Mouse (Mus musculus): ENCODE data around the gene Gm9857. TPM values are rescaled to one million over a fixed set of nuclear protein-coding genes. Genes with fewer than 3 reads are reported as not detected.

The Gm9857 gene
- not detected in 2 replicates for polyA plus RNA-seq (2016; fragmentation: Nextera tagmentation; extraction: Ambion mirVana)

DNA sequence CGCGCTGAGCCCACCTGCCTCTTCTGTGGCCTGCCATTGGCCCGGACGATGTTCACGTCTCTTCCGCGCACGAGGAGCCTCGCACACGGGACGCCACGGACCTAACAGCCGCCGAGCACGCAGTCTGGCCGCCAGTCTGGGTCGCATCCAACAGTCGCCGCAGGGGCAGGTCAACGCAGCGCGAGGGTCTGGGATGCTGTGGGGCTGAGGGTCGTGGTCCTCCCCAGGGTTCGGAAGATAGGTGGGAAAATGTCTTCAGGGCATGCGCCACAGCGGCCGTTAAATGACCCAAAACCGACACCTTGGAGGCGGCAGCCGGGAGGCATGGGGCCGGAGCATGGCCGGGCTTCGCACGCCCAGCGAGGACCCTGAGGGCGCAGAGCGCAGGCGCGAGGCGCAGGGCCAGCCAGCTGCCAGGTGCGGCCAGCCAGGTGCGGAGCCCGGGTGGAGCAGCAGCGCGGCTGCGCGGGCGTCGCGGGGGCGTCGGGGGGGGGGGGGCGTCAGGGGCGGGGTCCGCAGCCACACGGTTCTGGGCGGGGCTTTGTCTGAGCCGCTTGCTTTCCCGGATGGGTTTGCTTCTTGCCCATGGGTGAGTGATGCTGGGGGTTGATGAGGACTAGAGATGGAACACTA lies at the start of gene Gm9857:
Gene Gm9857 (minus strand): TSS at position 445 of the 633 bp plus-strand sequence.
- Histone ChIP-seq H3K27me3 (replicated peaks) (no peaks in the 10 kb centered on the region), H3K4me3 (peak within 1 kb of the TSS; percentile 27), H3K4me1 (no peaks in the 10 kb centered on the region), H3K9ac (no peak within 1 kb of the TSS), H3K4me2 (replicated peaks) (peak within 1 kb of the TSS; percentile 58), H3K9me3 (no peaks in the 10 kb centered on the region), H3K36me3 (no peaks in the 10 kb centered on the region; the same call in 1 of the 2 replicates), H3K27ac (no peak within 1 kb of the TSS)
- 58% methylated on average over 52 of the region's 59 CpGs for WGBS
- peak; percentile 87 for ATAC-seq (ENCODE audit: low FRiP score, low read depth)

- Histone ChIP-seq H3K27ac (no peak overlapping the region), H3K9ac (no peak overlapping the region), H3K27me3 (replicated peaks) (no peaks in the 10 kb centered on the region), H3K4me1 (no peaks in the 10 kb centered on the region; the same call in 1 of the 2 replicates), H3K9me3 (no peaks in the 10 kb centered on the region), H3K4me2 (replicated peaks) (no peak overlapping the region), H3K4me3 (no peak overlapping the region), H3K36me3 (peaks cover 12% of the 10 kb centered on the region)
- 71% methylated on average over 12 of the region's 12 CpGs for WGBS
- ATAC-seq (ENCODE audit: low FRiP score, low read depth) = no peak
These were observed 46.9 kb upstream of the Gm9857 start for GRCm38 (mm10) chr3:108987009-108987659.

DNA sequence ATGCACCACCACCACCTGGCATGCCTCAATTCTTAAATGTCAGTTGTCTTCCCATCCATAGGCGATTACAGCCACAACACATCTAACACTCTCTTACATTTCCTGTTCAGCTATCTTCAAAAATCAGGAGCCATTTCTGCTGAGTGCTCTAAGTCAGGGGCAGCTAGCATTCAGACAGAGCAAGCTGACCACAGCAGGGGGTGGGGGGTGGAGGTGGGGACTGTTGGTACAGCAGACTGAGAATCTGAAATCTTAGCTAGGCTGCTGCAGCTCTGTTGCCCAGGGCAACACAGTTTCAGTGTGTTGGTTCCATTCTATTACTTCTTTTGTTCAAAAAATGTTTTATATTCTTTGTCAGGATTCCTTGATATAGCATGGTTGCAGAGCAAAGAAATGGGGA lies 46.3 kb upstream of the Gm9857 start:
- Histone ChIP-seq H3K36me3 (0 out of 2 replicates have a peak, but pooled peaks cover 6% of the 10 kb centered on the region), H3K4me3 (no peak overlapping the region), H3K4me1 (no peaks in the 10 kb centered on the region; the same call in 1 of the 2 replicates), H3K27ac (no peak overlapping the region), H3K9ac (no peak overlapping the region), H3K27me3 (replicated peaks) (no peaks in the 10 kb centered on the region), H3K4me2 (replicated peaks) (no peak overlapping the region), H3K9me3 (no peaks in the 10 kb centered on the region)
- WGBS = 79% methylated on average over 1 of the region's 1 CpGs
- 0 out of 2 replicates have a peak, but pooled peaks have one; percentile 63 for ATAC-seq (ENCODE audit: low FRiP score, low read depth)

- Histone ChIP-seq H3K4me2 (replicated peaks) (no peak overlapping the region), H3K4me1 (no peaks in the 10 kb centered on the region; the same call in 1 of the 2 replicates), H3K36me3 (peaks cover 21% of the 10 kb centered on the region), H3K9ac (no peak overlapping the region), H3K9me3 (no peaks in the 10 kb centered on the region), H3K4me3 (no peak overlapping the region), H3K27me3 (replicated peaks) (no peaks in the 10 kb centered on the region), H3K27ac (no peak overlapping the region)
- ATAC-seq (ENCODE audit: low FRiP score, low read depth) = no peak
- 86% methylated on average over 5 of the region's 5 CpGs for WGBS
These were observed 43.7 kb upstream of the Gm9857 start for GRCm38 (mm10) chr3:108983989-108984388.

DNA sequence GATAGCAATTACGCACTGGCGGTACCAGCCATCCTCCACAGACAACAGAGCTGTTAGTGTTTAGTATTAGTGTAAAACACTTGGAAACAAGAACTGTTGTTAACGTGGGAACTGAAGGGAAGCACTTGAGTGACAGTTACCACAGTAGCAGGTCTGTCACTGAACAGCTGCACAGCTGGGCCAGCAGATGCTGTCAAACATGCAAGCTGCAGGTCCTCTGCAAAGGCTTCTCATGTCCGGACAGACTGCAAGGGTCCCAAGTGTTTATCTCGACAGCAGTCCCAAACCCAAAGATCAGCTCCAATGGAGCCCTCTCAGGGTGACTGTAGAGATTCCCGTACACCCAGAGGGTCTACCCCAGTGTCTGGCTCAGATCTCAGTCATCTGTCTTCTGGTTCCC lies 41.7 kb upstream of the Gm9857 start:
- H3K27me3 ChIP-seq (replicated peaks) = no peaks in the 10 kb centered on the region
- H3K4me1 ChIP-seq = no peaks in the 10 kb centered on the region; the same call in 1 of the 2 replicates
- H3K27ac ChIP-seq = no peak overlapping the region
- H3K9me3 ChIP-seq = no peaks in the 10 kb centered on the region
- H3K4me3 ChIP-seq = no peak overlapping the region
- 86% methylated on average over 6 of the region's 6 CpGs for WGBS
- peaks cover 35% of the 10 kb centered on the region for H3K36me3 ChIP-seq
- no peak overlapping the region for H3K9ac ChIP-seq
- ATAC-seq (ENCODE audit: low FRiP score, low read depth) = no peak
- H3K4me2 ChIP-seq (replicated peaks) = no peak overlapping the region

GRCm38 (mm10) chr3:108977340-108978030 lies 37.2 kb upstream of the Gm9857 start:
- WGBS = 95% methylated on average over 13 of the region's 13 CpGs
- H3K9ac ChIP-seq = no peak overlapping the region
- no peaks in the 10 kb centered on the region for H3K4me1 ChIP-seq
- no peak overlapping the region for H3K27ac ChIP-seq
- no peak overlapping the region for H3K4me3 ChIP-seq
- H3K9me3 ChIP-seq = no peaks in the 10 kb centered on the region
- no peak for ATAC-seq (ENCODE audit: low FRiP score, low read depth)
- no peaks in the 10 kb centered on the region for H3K27me3 ChIP-seq (replicated peaks)
- peaks cover 38% of the 10 kb centered on the region for H3K36me3 ChIP-seq
- H3K4me2 ChIP-seq (replicated peaks) = no peak overlapping the region

DNA sequence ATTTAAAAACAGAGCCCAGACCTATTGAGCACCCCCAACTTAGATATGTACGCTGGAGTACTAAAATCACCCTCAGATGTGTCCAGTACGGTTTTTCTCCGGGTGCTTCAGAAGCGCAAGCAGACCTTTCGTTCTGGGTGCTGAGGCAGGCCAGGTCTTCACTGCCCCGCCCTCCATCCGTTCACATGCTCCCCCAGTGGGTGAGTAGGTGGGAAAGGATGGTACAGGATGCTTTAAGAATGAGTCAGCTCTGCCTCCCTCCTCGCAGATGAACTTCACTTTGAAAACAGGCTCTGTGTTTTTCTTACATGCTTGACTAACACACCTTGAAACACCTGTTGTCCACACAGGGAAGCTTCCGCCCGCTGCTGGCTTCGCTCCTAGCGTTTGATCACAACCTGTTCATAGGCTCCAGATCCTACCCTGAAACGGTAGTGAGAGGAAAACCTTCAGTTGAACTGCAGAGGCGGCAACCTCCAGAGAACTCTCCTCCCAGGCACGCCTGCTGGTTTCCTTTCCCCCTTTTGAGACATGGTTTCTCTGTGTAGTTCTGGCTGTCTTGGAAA lies 34.8 kb upstream of the Gm9857 start:
- Histone ChIP-seq H3K27ac (no peak overlapping the region), H3K4me2 (replicated peaks) (no peak overlapping the region), H3K36me3 (peaks cover 33% of the 10 kb centered on the region), H3K27me3 (replicated peaks) (no peaks in the 10 kb centered on the region), H3K9ac (no peak overlapping the region), H3K4me3 (no peak overlapping the region), H3K4me1 (no peaks in the 10 kb centered on the region), H3K9me3 (no peaks in the 10 kb centered on the region)
- ATAC-seq (ENCODE audit: low FRiP score, low read depth) = no peak
- 92% methylated on average over 15 of the region's 15 CpGs for WGBS

DNA sequence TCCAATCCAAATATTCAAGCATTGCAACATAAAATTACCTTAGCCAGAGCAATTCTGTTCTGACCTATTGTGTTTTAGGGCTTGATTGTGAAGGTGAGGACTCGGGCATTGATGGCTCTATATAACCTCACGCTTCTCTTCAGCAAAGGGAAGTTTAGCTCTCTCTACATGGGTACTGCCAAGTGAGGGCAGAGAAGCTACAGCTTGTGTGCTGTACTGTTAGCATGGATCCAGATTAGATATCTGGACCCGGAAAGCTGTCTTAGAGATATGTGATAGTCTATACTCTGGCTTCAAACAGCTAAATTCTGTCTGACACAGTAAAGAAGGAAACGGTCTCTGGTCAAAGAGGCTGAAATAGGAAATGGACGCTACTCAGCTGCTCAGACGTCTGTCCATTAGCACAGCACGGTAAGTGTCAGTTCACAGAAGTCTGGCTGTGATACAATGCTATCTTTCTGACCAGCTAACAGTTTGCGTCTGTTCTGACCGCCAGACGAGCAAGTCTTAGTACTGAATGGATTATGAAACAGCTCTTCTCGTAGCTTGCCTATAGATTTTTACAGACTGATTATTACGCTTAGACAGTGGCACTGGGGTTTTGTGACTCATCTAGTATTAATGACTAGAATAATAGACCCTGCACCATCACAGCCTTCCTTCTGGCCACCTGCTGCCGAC lies 33.9 kb upstream of the Gm9857 start:
- H3K4me3 ChIP-seq = no peak overlapping the region
- H3K4me1 ChIP-seq = no peaks in the 10 kb centered on the region
- WGBS = 81% methylated on average over 13 of the region's 13 CpGs
- peaks cover 24% of the 10 kb centered on the region for H3K36me3 ChIP-seq
- no peak overlapping the region for H3K4me2 ChIP-seq (replicated peaks)
- no peak overlapping the region for H3K9ac ChIP-seq
- no peaks in the 10 kb centered on the region for H3K27me3 ChIP-seq (replicated peaks)
- ATAC-seq (ENCODE audit: low FRiP score, low read depth) = no peak
- no peaks in the 10 kb centered on the region for H3K9me3 ChIP-seq
- H3K27ac ChIP-seq = no peak overlapping the region

GRCm38 (mm10) chr3:108966051-108966450 lies 25.8 kb upstream of the Gm9857 start:
- H3K4me2 ChIP-seq (replicated peaks) = no peak overlapping the region
- ATAC-seq (ENCODE audit: low FRiP score, low read depth) = no peak
- H3K4me1 ChIP-seq = peaks cover 9% of the 10 kb centered on the region; the same call in 1 of the 2 replicates
- H3K4me3 ChIP-seq = no peak overlapping the region
- no peak overlapping the region for H3K27ac ChIP-seq
- H3K9me3 ChIP-seq = no peaks in the 10 kb centered on the region
- H3K9ac ChIP-seq = no peak overlapping the region
- 96% methylated on average over 3 of the region's 3 CpGs for WGBS
- H3K27me3 ChIP-seq (replicated peaks) = no peaks in the 10 kb centered on the region
- peaks cover 2% of the 10 kb centered on the region; the same call in 1 of the 2 replicates for H3K36me3 ChIP-seq

DNA sequence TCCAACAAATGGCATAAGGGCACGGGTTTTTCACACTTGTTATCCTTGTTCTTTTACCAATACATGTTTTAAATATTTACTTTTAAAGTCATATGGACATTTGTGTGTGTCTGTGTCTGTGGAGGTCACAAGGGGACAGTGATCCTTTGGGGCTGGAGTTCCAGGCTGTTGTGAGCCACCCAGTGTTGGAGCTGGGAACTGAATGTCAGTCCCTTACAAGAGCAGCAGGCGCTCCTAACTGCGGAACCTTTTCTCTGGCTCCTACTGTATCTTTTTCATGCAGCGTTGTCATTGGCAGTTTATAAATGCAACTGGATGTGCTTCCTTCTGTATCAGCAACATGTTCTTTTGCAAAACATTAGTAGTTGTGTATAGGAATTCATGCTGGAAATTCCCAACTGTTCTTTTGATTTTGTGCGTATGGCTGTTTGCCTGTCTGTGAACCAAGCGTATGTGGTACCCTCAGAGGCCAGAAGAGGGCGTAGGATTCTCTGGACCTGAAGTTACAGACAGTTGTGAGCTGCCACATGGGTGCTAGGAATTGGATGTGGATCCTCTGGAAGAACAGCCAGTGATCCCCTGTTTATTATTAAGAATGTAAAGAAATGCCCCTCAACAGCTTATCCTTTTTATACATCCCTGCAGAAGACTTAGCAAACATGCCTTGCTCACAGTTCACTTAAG lies 24.3 kb upstream of the Gm9857 start:
- no peaks in the 10 kb centered on the region for H3K9me3 ChIP-seq
- 79% methylated on average over 7 of the region's 7 CpGs for WGBS
- H3K27ac ChIP-seq = no peak overlapping the region
- no peak overlapping the region for H3K4me3 ChIP-seq
- H3K4me1 ChIP-seq = peaks cover 11% of the 10 kb centered on the region; the same call in 1 of the 2 replicates
- H3K9ac ChIP-seq = no peak overlapping the region
- H3K27me3 ChIP-seq (replicated peaks) = no peaks in the 10 kb centered on the region
- no peaks in the 10 kb centered on the region for H3K36me3 ChIP-seq
- H3K4me2 ChIP-seq (replicated peaks) = no peak overlapping the region
- ATAC-seq (ENCODE audit: low FRiP score, low read depth) = no peak

DNA sequence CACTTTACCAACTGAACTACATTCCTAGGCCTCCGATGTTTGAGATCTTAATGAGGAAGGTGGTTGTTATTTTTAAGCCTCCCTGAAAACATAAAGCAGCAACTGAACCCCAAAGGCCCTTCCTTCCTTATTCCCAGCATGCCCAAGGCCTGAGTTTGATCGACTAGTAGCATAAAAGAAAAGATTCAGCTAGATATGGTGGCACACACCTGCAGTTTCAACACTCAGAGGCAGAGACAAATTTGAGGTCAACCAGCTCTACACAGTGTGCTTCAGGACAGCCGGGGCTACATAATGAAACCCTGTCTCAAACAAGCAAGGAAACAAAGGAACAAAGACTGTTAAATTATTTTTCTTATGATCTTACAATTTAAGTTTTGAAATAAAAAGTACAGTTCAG lies 23.5 kb upstream of the Gm9857 start:
- H3K4me2 ChIP-seq (replicated peaks) = no peak overlapping the region
- no peak overlapping the region for H3K9ac ChIP-seq
- H3K36me3 ChIP-seq = no peaks in the 10 kb centered on the region
- no peaks in the 10 kb centered on the region for H3K27me3 ChIP-seq (replicated peaks)
- no peak for ATAC-seq (ENCODE audit: low FRiP score, low read depth)
- H3K9me3 ChIP-seq = no peaks in the 10 kb centered on the region
- H3K4me1 ChIP-seq = peaks cover 11% of the 10 kb centered on the region; the same call in 1 of the 2 replicates
- no peak overlapping the region for H3K4me3 ChIP-seq
- WGBS = 90% methylated on average over 3 of the region's 3 CpGs
- H3K27ac ChIP-seq = no peak overlapping the region

Data from neural tube, embryonic 12.5 days (tissue).